18 mouse cellular contexts compared by ENCODE assay signal in the genomic region with DNA sequence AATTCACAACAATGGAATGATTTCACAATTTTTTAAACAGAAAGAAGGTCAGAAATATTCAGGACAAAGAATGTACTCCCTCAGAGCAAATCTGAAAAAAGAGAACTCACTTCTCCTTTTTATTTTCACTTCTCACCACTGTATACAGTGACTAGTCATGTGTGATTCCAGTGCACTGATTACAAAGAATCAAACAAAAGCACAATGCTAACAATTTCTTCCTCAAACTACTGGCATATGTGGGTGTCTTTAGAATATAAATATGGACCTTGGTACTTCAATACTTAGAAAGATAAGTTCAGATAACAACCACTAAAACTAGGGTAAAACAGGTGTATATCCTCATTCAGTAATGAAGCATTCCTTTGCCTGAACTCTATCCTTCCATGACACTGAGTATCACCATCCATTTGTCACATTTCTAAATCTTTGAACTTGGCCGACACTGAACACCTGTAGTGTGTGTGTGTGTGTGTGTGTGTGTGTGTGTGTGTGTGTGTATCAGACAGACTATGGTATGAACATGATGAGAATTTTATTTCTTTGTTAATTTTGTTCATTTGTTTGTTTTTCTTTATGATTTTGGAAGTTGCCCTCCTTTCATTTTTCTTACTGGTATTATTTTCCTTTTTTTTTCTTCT. TPM values are rescaled to one million over a fixed set of nuclear protein-coding genes. Genes with fewer than 3 reads are reported as not detected.
"Had no signal": no experiment of that assay in that cellular context is flagged by ENCODE, and none has a peak within 500 bp of the region (broad histone marks: within the 10 kb centered on the region; RNA-seq: fewer than 3 reads in every experiment).

No protein-coding gene starts in this region.

- H3K36me3 ChIP-seq: limb, embryonic 10.5 days; liver, embryonic 13.5 days; midbrain, embryonic 13.5 days; neural tube, embryonic 12.5 days had no signal

- H3K27me3 ChIP-seq: liver, embryonic 13.5 days; midbrain, embryonic 13.5 days; neural tube, embryonic 12.5 days had no signal

- H3K9me3 ChIP-seq: midbrain, embryonic 13.5 days had no signal

- ATAC-seq: intestine, embryonic 16.5 days; liver, postnatal 0 days; midbrain, embryonic 13.5 days had no signal

- H3K4me2 ChIP-seq: liver, embryonic 13.5 days; midbrain, embryonic 13.5 days; neural tube, embryonic 12.5 days had no signal

- H3K27ac ChIP-seq: kidney, postnatal 0 days; left cerebral cortex, adult 2 months; limb, embryonic 10.5 days; liver, embryonic 13.5 days; macrophage; midbrain, embryonic 13.5 days; neural tube, embryonic 12.5 days had no signal

- H3K4me1 ChIP-seq: limb, embryonic 10.5 days; liver, embryonic 13.5 days; midbrain, embryonic 13.5 days; neural tube, embryonic 12.5 days had no signal

- H3K4me3 ChIP-seq: left cerebral cortex, adult 2 months; limb, embryonic 10.5 days; liver, embryonic 13.5 days; midbrain, embryonic 13.5 days; neural tube, embryonic 12.5 days had no signal

- DNase-seq: kidney, adult 8-10 months; liver, embryonic 13.5 days; liver, postnatal 0 days; right cerebral cortex, postnatal 14 days; thymus, postnatal 36 days had no signal

- H3K9ac ChIP-seq: liver, embryonic 13.5 days; liver, postnatal 0 days; midbrain, embryonic 13.5 days; neural tube, embryonic 12.5 days had no signal

RNA-seq across cellular contexts. Expression of a gene that starts 2.4 kb away (rescaled TPM):
- total RNA-seq: layer of hippocampus, adult 8-10 months; layer of hippocampus, postnatal 25 days; left cerebral cortex, adult 2 months; left cerebral cortex, postnatal 14 days had no signal
- polyA plus RNA-seq: intestine, embryonic 16.5 days; limb, embryonic 10.5 days; limb, embryonic 14.5 days; liver, embryonic 13.5 days; liver, postnatal 0 days; lung, embryonic 16.5 days; macrophage; midbrain, embryonic 13.5 days; neural tube, embryonic 12.5 days; stomach, embryonic 16.5 days had no signal

RNA-seq across cellular contexts. Expression of a gene that starts 54.4 kb away (rescaled TPM):
- total RNA-seq: layer of hippocampus, adult 8-10 months; layer of hippocampus, postnatal 25 days; left cerebral cortex, postnatal 14 days had no signal
- polyA plus RNA-seq: limb, embryonic 10.5 days; midbrain, embryonic 13.5 days; neural tube, embryonic 12.5 days had no signal
